Comparison of ENCODE assay signal across 26 mouse cellular contexts in genomic region chr13:93710325-93710724, GRCm38 (mm10). TPM values are rescaled to one million over a fixed set of nuclear protein-coding genes. Genes with fewer than 3 reads are reported as not detected.
"Had no signal": no experiment of that assay in that cellular context is flagged by ENCODE, and none has a peak within 500 bp of the region (broad histone marks: within the 10 kb centered on the region; RNA-seq: fewer than 3 reads in every experiment).

No protein-coding gene starts in this region.

- H3K9me3 ChIP-seq: heart, embryonic 10.5 days; heart, embryonic 12.5 days; hindbrain, embryonic 10.5 days; hindbrain, embryonic 13.5 days; hindbrain, embryonic 15.5 days; limb, embryonic 13.5 days; limb, embryonic 15.5 days had no signal

- DNase-seq: gastrocnemius, adult 2 months; gastrocnemius, postnatal 10 days; gastrocnemius, postnatal 25 days; heart, adult 18-20 months; heart, postnatal 10 days; heart, postnatal 4 days; kidney, adult 11 months; kidney, postnatal 10 days; layer of hippocampus, adult 9-11 months; layer of hippocampus, postnatal 36 days; left cerebral cortex, postnatal 4 days had no signal

- ATAC-seq: forebrain, embryonic 16.5 days; hindbrain, postnatal 0 days; intestine, embryonic 16.5 days had no signal

- H3K9ac ChIP-seq: heart, embryonic 12.5 days; hindbrain, embryonic 13.5 days; hindbrain, embryonic 15.5 days; limb, embryonic 13.5 days; limb, embryonic 15.5 days had no signal

- H3K4me2 ChIP-seq: heart, embryonic 12.5 days; hindbrain, embryonic 13.5 days; hindbrain, embryonic 15.5 days; limb, embryonic 13.5 days; limb, embryonic 15.5 days had no signal

- H3K4me1 ChIP-seq: heart, embryonic 10.5 days; heart, embryonic 12.5 days; hindbrain, embryonic 13.5 days; hindbrain, embryonic 15.5 days; limb, embryonic 13.5 days; limb, embryonic 15.5 days had no signal

- H3K27me3 ChIP-seq: heart, embryonic 12.5 days; hindbrain, embryonic 13.5 days; hindbrain, embryonic 15.5 days; limb, embryonic 13.5 days; limb, embryonic 15.5 days had no signal

- H3K4me3 ChIP-seq: gastrocnemius, adult 2 months; heart, embryonic 10.5 days; heart, embryonic 12.5 days; hindbrain, embryonic 10.5 days; hindbrain, embryonic 13.5 days; hindbrain, embryonic 15.5 days; limb, embryonic 13.5 days; limb, embryonic 15.5 days had no signal

- H3K36me3 ChIP-seq: heart, embryonic 10.5 days; heart, embryonic 12.5 days; hindbrain, embryonic 10.5 days; hindbrain, embryonic 13.5 days; hindbrain, embryonic 15.5 days; limb, embryonic 13.5 days; limb, embryonic 15.5 days had no signal

- H3K27ac ChIP-seq: gastrocnemius, adult 2 months; heart, embryonic 10.5 days; hindbrain, embryonic 10.5 days; hindbrain, embryonic 13.5 days; hindbrain, embryonic 15.5 days; hindbrain, postnatal 0 days; limb, embryonic 13.5 days; limb, embryonic 15.5 days had no signal

RNA-seq across cellular contexts. Expression of gene Dmgdh, which starts 36.1 kb away (rescaled TPM):
- total RNA-seq: gastrocnemius, adult 2 months; gastrocnemius, postnatal 10 days; gastrocnemius, postnatal 25 days; granulocyte monocyte progenitor cell, adult 5-6 weeks; heart, adult 18-20 months; heart, adult 8-10 months; heart, postnatal 10 days; heart, postnatal 25 days; heart, postnatal 4 days had no signal
- polyA plus RNA-seq: limb, embryonic 11.5 days; limb, embryonic 13.5 days had no signal

RNA-seq across cellular contexts. Expression of gene Bhmt2, which starts 36.2 kb away (rescaled TPM):
- total RNA-seq: gastrocnemius, adult 2 months; gastrocnemius, postnatal 25 days; granulocyte monocyte progenitor cell, adult 5-6 weeks; heart, adult 18-20 months; heart, adult 8-10 months; heart, postnatal 10 days; heart, postnatal 25 days; heart, postnatal 4 days; hindbrain, postnatal 0 days had no signal
- polyA plus RNA-seq: heart, embryonic 14.5 days; limb, embryonic 11.5 days; limb, embryonic 15.5 days had no signal
